In the genomic region with DNA sequence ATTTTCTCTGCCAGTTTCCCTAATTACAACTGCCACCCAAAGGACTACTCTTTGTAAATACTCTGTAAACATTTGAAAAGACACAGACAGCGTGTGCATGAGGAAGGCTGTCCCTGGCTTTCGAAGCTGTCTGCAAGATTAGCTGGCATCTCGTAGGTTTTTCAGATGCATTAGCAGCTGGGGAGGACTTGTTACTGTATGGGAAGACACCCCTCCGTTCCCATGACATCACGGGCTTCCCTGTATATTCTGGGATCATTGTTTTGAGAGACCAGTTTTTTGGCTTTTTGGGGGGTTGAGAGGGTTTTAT, we compare ENCODE assay signal across 26 mouse cellular contexts. TPM values are rescaled to one million over a fixed set of nuclear protein-coding genes. Genes with fewer than 3 reads are reported as not detected.
DNase-seq lines count a peak whose midpoint lies in the region; ATAC-seq and TF ChIP-seq lines count a peak whose summit lies in the region.
"Had no signal": no experiment of that assay in that cellular context is flagged by ENCODE, and none has a peak within 500 bp of the region (broad histone marks: within the 10 kb centered on the region; RNA-seq: fewer than 3 reads in every experiment).

No protein-coding gene starts in this region.

- H3K9me3 ChIP-seq in forebrain, embryonic 13.5 days (replicated peaks), result no peaks in the 10 kb centered on the region
- H3K9me3 ChIP-seq in forebrain, embryonic 11.5 days (ENCODE audit: control insufficient read depth, low read length), result no peaks in the 10 kb centered on the region
- no peaks in the 10 kb centered on the region for H3K9me3 ChIP-seq in lung, embryonic 15.5 days
- no peaks in the 10 kb centered on the region for H3K9me3 ChIP-seq in forebrain, postnatal 0 days (ENCODE audit: low read length)
- no peaks in the 10 kb centered on the region for H3K9me3 ChIP-seq in neural tube, embryonic 14.5 days (ENCODE audit: control insufficient read depth, low read length)
- H3K9me3 ChIP-seq: embryonic facial prominence, embryonic 10.5 days; heart, embryonic 13.5 days; limb, embryonic 13.5 days; liver, embryonic 13.5 days had no signal

- H3K4me2 ChIP-seq in forebrain, embryonic 13.5 days, result peak overlapping the region; percentile 42
- H3K4me2 ChIP-seq in forebrain, embryonic 11.5 days (ENCODE audit: low read depth, low read length, severe bottlenecking), result no peak overlapping the region
- H3K4me2 ChIP-seq in lung, embryonic 15.5 days, result no peak overlapping the region; the same call in 1 of the 2 replicates
- H3K4me2 ChIP-seq in forebrain, postnatal 0 days (ENCODE audit: low read depth), result peak overlapping the region; percentile 41
- H3K4me2 ChIP-seq in neural tube, embryonic 14.5 days (ENCODE audit: low read depth, low read length), result 0 out of 2 replicates have a peak overlapping the region, but pooled peaks have one; percentile 20
- H3K4me2 ChIP-seq: limb, embryonic 13.5 days; liver, embryonic 13.5 days had no signal

- H3K36me3 ChIP-seq in forebrain, embryonic 13.5 days (ENCODE audit: poor library complexity, severe bottlenecking), result no peaks in the 10 kb centered on the region
- H3K36me3 ChIP-seq in forebrain, embryonic 11.5 days (ENCODE audit: control insufficient read depth, insufficient read depth, low read length), result no peaks in the 10 kb centered on the region
- no peaks in the 10 kb centered on the region for H3K36me3 ChIP-seq in lung, embryonic 15.5 days
- H3K36me3 ChIP-seq in forebrain, postnatal 0 days (ENCODE audit: insufficient read depth), result no peaks in the 10 kb centered on the region
- no peaks in the 10 kb centered on the region for H3K36me3 ChIP-seq in neural tube, embryonic 14.5 days (ENCODE audit: control insufficient read depth, insufficient read depth, low read length)
- H3K36me3 ChIP-seq: embryonic facial prominence, embryonic 10.5 days; heart, embryonic 13.5 days; limb, embryonic 13.5 days; liver, embryonic 13.5 days had no signal

- no peak for TF ChIP-seq CTCF in forebrain, postnatal 0 days (IDR thresholded peaks at IDR 0.05; ENCODE audit: low read depth)

- DNase-seq in forebrain, embryonic 11.5 days (ENCODE audit: low spot score), result no peak
- DNase-seq in lung, postnatal 10 days, result no peak
- DNase-seq in forebrain, postnatal 0 days, result peak; percentile 73
- no peak for DNase-seq in heart, adult 8-10 months (ENCODE audit: low spot score)
- DNase-seq: adrenal gland, postnatal 10 days; cerebellum, adult 9-10 months; gastrocnemius, postnatal 10 days; heart, adult 11 months; heart, postnatal 36 days; kidney, postnatal 36 days; liver, embryonic 13.5 days; lung, postnatal 36 days; thymus, postnatal 25 days had no signal

- 0 out of 2 replicates have a peak overlapping the region, but pooled peaks have one; percentile 3 for H3K9ac ChIP-seq in forebrain, embryonic 13.5 days
- no peak overlapping the region for H3K9ac ChIP-seq in forebrain, embryonic 11.5 days (ENCODE audit: low read length)
- no peak overlapping the region for H3K9ac ChIP-seq in lung, embryonic 15.5 days
- H3K9ac ChIP-seq in forebrain, postnatal 0 days, result 0 out of 2 replicates have a peak overlapping the region, but pooled peaks have one; percentile 35
- no peak overlapping the region for H3K9ac ChIP-seq in neural tube, embryonic 14.5 days (replicated peaks; ENCODE audit: low read depth, low read length)
- H3K9ac ChIP-seq: limb, embryonic 13.5 days; liver, embryonic 13.5 days had no signal

- ATAC-seq in forebrain, embryonic 13.5 days, result peak; percentile 86
- no peak for ATAC-seq in forebrain, embryonic 11.5 days (replicated peaks; ENCODE audit: low FRiP score)
- ATAC-seq in lung, embryonic 15.5 days (ENCODE audit: borderline replicate concordance, extremely low read depth, low FRiP score, low TSS enrichment), result no peak
- peak; percentile 45 for ATAC-seq in forebrain, postnatal 0 days
- ATAC-seq in neural tube, embryonic 14.5 days (ENCODE audit: low read depth), result peak; percentile 66
- ATAC-seq: activated CD4-positive, CD25-positive, alpha-beta regulatory T cell, adult 4 months; CD4-positive, CD25-positive, alpha-beta regulatory T cell, adult 4 months; intestine, embryonic 16.5 days had no signal

- WGBS in forebrain, embryonic 13.5 days, result 20% methylated on average over 5 of the region's 5 CpGs
- WGBS in forebrain, embryonic 11.5 days, result 68% methylated on average over 5 of the region's 5 CpGs
- WGBS in lung, embryonic 15.5 days, result 38% methylated on average over 5 of the region's 5 CpGs
- 19% methylated on average over 5 of the region's 5 CpGs for WGBS in forebrain, postnatal 0 days
- 50% methylated on average over 5 of the region's 5 CpGs for WGBS in neural tube, embryonic 14.5 days

- H3K27me3 ChIP-seq in forebrain, embryonic 13.5 days, result no peaks in the 10 kb centered on the region
- H3K27me3 ChIP-seq in forebrain, embryonic 11.5 days (ENCODE audit: control insufficient read depth, insufficient read depth, low read length), result no peaks in the 10 kb centered on the region
- no peaks in the 10 kb centered on the region for H3K27me3 ChIP-seq in lung, embryonic 15.5 days
- H3K27me3 ChIP-seq in forebrain, postnatal 0 days (ENCODE audit: insufficient read depth, low read length), result no peaks in the 10 kb centered on the region
- no peaks in the 10 kb centered on the region for H3K27me3 ChIP-seq in neural tube, embryonic 14.5 days (ENCODE audit: control insufficient read depth, insufficient read depth, low read length)
- H3K27me3 ChIP-seq: heart, embryonic 13.5 days had no signal

- peaks cover 56% of the 10 kb centered on the region for H3K4me1 ChIP-seq in forebrain, embryonic 13.5 days
- H3K4me1 ChIP-seq in forebrain, embryonic 11.5 days (replicated peaks; ENCODE audit: control insufficient read depth, insufficient read depth, low read length), result no peaks in the 10 kb centered on the region; the same call in 1 of the 2 replicates
- peaks cover 25% of the 10 kb centered on the region for H3K4me1 ChIP-seq in lung, embryonic 15.5 days
- peaks cover 24% of the 10 kb centered on the region for H3K4me1 ChIP-seq in forebrain, postnatal 0 days (ENCODE audit: insufficient read depth)
- peaks cover 3% of the 10 kb centered on the region; the same call in 1 of the 2 replicates for H3K4me1 ChIP-seq in neural tube, embryonic 14.5 days (ENCODE audit: control insufficient read depth, insufficient read depth, low read length)
- H3K4me1 ChIP-seq: limb, embryonic 13.5 days; liver, embryonic 13.5 days had no signal

- no peak overlapping the region for H3K4me3 ChIP-seq in forebrain, embryonic 13.5 days
- H3K4me3 ChIP-seq in forebrain, embryonic 11.5 days (ENCODE audit: low read depth, low read length), result no peak overlapping the region
- no peak overlapping the region for H3K4me3 ChIP-seq in lung, embryonic 15.5 days
- peak overlapping the region; percentile 22; the same call in 1 of the 2 replicates for H3K4me3 ChIP-seq in forebrain, postnatal 0 days (ENCODE audit: low read depth, low read length)
- H3K4me3 ChIP-seq in neural tube, embryonic 14.5 days (ENCODE audit: low read depth, low read length), result no peak overlapping the region
- H3K4me3 ChIP-seq: embryonic facial prominence, embryonic 10.5 days; heart, embryonic 13.5 days; limb, embryonic 13.5 days; liver, embryonic 13.5 days had no signal

- peak overlapping the region; percentile 95 for H3K27ac ChIP-seq in forebrain, embryonic 13.5 days
- no peak overlapping the region for H3K27ac ChIP-seq in forebrain, embryonic 11.5 days (ENCODE audit: low read depth, low read length)
- H3K27ac ChIP-seq in lung, embryonic 15.5 days, result peak overlapping the region; percentile 74
- H3K27ac ChIP-seq in forebrain, postnatal 0 days (ENCODE audit: low read depth, low read length), result peak overlapping the region; percentile 37
- H3K27ac ChIP-seq in neural tube, embryonic 14.5 days (ENCODE audit: low read depth, low read length), result peak overlapping the region; percentile 60; the same call in 1 of the 2 replicates
- H3K27ac ChIP-seq: embryonic facial prominence, embryonic 10.5 days; heart, embryonic 13.5 days; limb, embryonic 13.5 days; liver, embryonic 13.5 days had no signal

RNA-seq across cellular contexts. Expression of gene Gucy1b2, which starts 0.6 kb away (rescaled TPM):
- 4.6 and 5.1 TPM in 2 replicates for polyA plus RNA-seq in forebrain, embryonic 13.5 days (2015; fragmentation: Nextera tagmentation; extraction: Ambion mirVana)
- polyA plus RNA-seq in forebrain, embryonic 11.5 days (2014; fragmentation: Nextera tagmentation; extraction: Ambion mirVana), result 0.52 and 1.1 TPM in 2 replicates
- 0.33 and 0.57 TPM in 2 replicates for polyA plus RNA-seq in lung, embryonic 15.5 days (2015; fragmentation: Nextera tagmentation; extraction: Ambion mirVana)
- total RNA-seq in forebrain, postnatal 0 days (2014; rRNA removed), result 0.92 and 1.4 TPM in 2 replicates
- polyA plus RNA-seq in forebrain, postnatal 0 days (2015; fragmentation: Nextera tagmentation; extraction: Ambion mirVana), result 0.64 and 0.84 TPM in 2 replicates
- polyA plus RNA-seq in neural tube, embryonic 14.5 days (2014; fragmentation: Nextera tagmentation; extraction: Ambion mirVana), result 0.19 and 0.60 TPM in 2 replicates
- under 1 TPM in 1 of 4 experiments, not detected in 3; 0.28 TPM for total RNA-seq in heart, adult 8-10 months (2022)
- total RNA-seq: common myeloid progenitor, adult 5-6 weeks; ES-E14; gastrocnemius, postnatal 10 days had no signal
- polyA plus RNA-seq: activated CD4-positive, CD25-positive, alpha-beta regulatory T cell, adult 4 months; CD4-positive, CD25-positive, alpha-beta regulatory T cell, adult 4 months; embryonic facial prominence, embryonic 10.5 days; kidney, embryonic 14.5 days; liver, embryonic 13.5 days; small intestine, adult 2 months had no signal

Comparison
In these comparisons a context has a peak if more than half of its experiments do, and no peak if none do; other contexts are left out.
1. ATAC-seq: peak in forebrain, embryonic 13.5 days (single experiment), forebrain, postnatal 0 days (single experiment) and neural tube, embryonic 14.5 days (single experiment); none in forebrain, embryonic 11.5 days (single experiment) and lung, embryonic 15.5 days (single experiment).
2. H3K4me2 ChIP-seq: peak in forebrain, embryonic 13.5 days (single experiment), forebrain, postnatal 0 days (single experiment) and neural tube, embryonic 14.5 days (single experiment); none in forebrain, embryonic 11.5 days (single experiment) and lung, embryonic 15.5 days (single experiment).
3. H3K9ac ChIP-seq: peak in forebrain, embryonic 13.5 days (single experiment) and forebrain, postnatal 0 days (single experiment); none in forebrain, embryonic 11.5 days (single experiment), lung, embryonic 15.5 days (single experiment) and neural tube, embryonic 14.5 days (single experiment).